Comparison of ENCODE assay signal across 13 mouse cellular contexts in the genomic region with DNA sequence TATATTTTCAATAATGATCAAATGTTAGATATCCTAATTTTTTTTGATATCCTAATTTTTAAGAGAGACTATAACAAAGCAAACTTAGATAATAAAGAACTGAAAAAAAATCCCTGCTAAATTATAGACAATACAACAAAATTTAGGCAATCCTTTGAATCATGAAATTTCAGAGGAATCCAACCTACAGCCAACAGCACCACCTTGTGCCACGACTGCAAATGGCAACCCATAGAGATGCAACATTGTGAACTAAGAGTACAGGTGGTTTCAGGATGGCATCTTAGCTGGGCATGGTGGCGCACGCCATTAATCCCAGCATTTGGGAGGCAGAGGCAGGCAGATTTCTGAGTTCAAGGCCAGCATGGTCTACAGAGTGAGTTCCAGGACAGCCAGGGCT. TPM values are rescaled to one million over a fixed set of nuclear protein-coding genes. Genes with fewer than 3 reads are reported as not detected.
A peak's percentile ranks its signal among the peaks of the same experiment; 100 is the strongest.
DNase-seq lines count a peak whose midpoint lies in the region; ATAC-seq and TF ChIP-seq lines count a peak whose summit lies in the region.
"Had no signal": no experiment of that assay in that cellular context is flagged by ENCODE, and none has a peak within 500 bp of the region (broad histone marks: within the 10 kb centered on the region; RNA-seq: fewer than 3 reads in every experiment).

No protein-coding gene starts in this region.

- H3K36me3 ChIP-seq in E14TG2a.4 (ENCODE audit: insufficient read depth, low read length) = no peaks in the 10 kb centered on the region
- H3K36me3 ChIP-seq: embryonic facial prominence, embryonic 13.5 days; stomach, embryonic 15.5 days had no signal

- H3K27me3 ChIP-seq in E14TG2a.4 (ENCODE audit: insufficient read depth, low read length) = no peaks in the 10 kb centered on the region
- H3K27me3 ChIP-seq: embryonic facial prominence, embryonic 13.5 days; limb, embryonic 15.5 days; stomach, embryonic 15.5 days had no signal

- peak; percentile 35 for TF ChIP-seq CTCF in E14TG2a.4 (conservative IDR thresholded peaks at IDR 0.05; ENCODE audit: low read length)

- peak; percentile 33 for DNase-seq in kidney, adult 9 months
- DNase-seq in kidney, postnatal 14 days = no peak
- DNase-seq in spleen, postnatal 14 days (ENCODE audit: low spot score in 2 of 2) = peak; percentile 22 to 57
- no peak for DNase-seq in cerebellum, adult 11-12 months
- DNase-seq in adrenal gland, adult 8-10 months = no peak
- DNase-seq in embryo, embryonic 10 days (ENCODE audit: low spot score) = no peak

- no peak overlapping the region for H3K4me3 ChIP-seq in E14TG2a.4 (replicated peaks; ENCODE audit: low read length)
- H3K4me3 ChIP-seq: embryonic facial prominence, embryonic 13.5 days; limb, embryonic 15.5 days; stomach, embryonic 15.5 days had no signal

- peak; percentile 39; the same call in 1 of the 2 replicates for ATAC-seq in common myeloid progenitor, adult 5-6 weeks (replicated peaks; ENCODE audit: low read depth, poor library complexity, severe bottlenecking)

- no peaks in the 10 kb centered on the region; the same call in 1 of the 2 replicates for H3K9me3 ChIP-seq in E14TG2a.4 (ENCODE audit: low read length)
- H3K9me3 ChIP-seq: embryonic facial prominence, embryonic 13.5 days; limb, embryonic 15.5 days; stomach, embryonic 15.5 days had no signal

- H3K4me1 ChIP-seq in E14TG2a.4 (replicated peaks; ENCODE audit: low read depth, low read length) = peaks cover 10% of the 10 kb centered on the region
- H3K4me1 ChIP-seq: limb, embryonic 15.5 days; stomach, embryonic 15.5 days had no signal

RNA-seq across cellular contexts. Expression of a gene that starts 10.3 kb away (rescaled TPM):
- total RNA-seq in common myeloid progenitor, adult 5-6 weeks (2017) = 8.7 and 10.1 TPM in 2 replicates
- 10 to 100 TPM; 10.8 to 15.1 (median 12.6) TPM for total RNA-seq in adrenal gland, adult 8-10 months (2022)

RNA-seq across cellular contexts. Expression of a gene that starts 10.6 kb away (rescaled TPM):
- total RNA-seq in common myeloid progenitor, adult 5-6 weeks (2017) = 2.1 and 2.2 TPM in 2 replicates
- total RNA-seq in adrenal gland, adult 8-10 months (2022) = 1 to 10 TPM; 1.4 to 3.6 (median 1.7) TPM

RNA-seq across cellular contexts. Expression of a gene that starts 46.6 kb away (rescaled TPM):
- 114 and 131 TPM in 2 replicates for total RNA-seq in common myeloid progenitor, adult 5-6 weeks (2017)
- not detected for total RNA-seq in adrenal gland, adult 8-10 months (2022)
- total RNA-seq: adrenal gland, postnatal 36 days; gastrocnemius, adult 8-10 months had no signal

RNA-seq across cellular contexts. Expression of a gene that starts 58.2 kb away (rescaled TPM):
- total RNA-seq in common myeloid progenitor, adult 5-6 weeks (2017) = 3.7 TPM in 2 replicates
- 10 to 100 TPM; 64.0 to 83.9 (median 70.9) TPM for total RNA-seq in adrenal gland, adult 8-10 months (2022)

Comparison
In these comparisons a context has a peak if more than half of its experiments do, and no peak if none do; other contexts are left out.
1. DNase-seq: peak in kidney, adult 9 months (single experiment) and spleen, postnatal 14 days (2 of 2); none in kidney, postnatal 14 days (single experiment), cerebellum, adult 11-12 months (single experiment), adrenal gland, adult 8-10 months (single experiment) and embryo, embryonic 10 days (single experiment).
2. RNA of a gene that starts 46.6 kb away (total RNA-seq): 114 to 131 TPM in common myeloid progenitor, adult 5-6 weeks; not detected in adrenal gland, adult 8-10 months; every median in the first group is over 10 times any median in the second.